Mouse (Mus musculus): ENCODE measurements around the gene Nfkb2. TPM values are rescaled to one million over a fixed set of nuclear protein-coding genes. Genes with fewer than 3 reads are reported as not detected.

Gene Nfkb2
- total and polyA plus RNA-seq, 2 experiments from 2014 or later: 6.6 to 26.9 TPM

GRCm38 (mm10) chr19:46317546-46317885 lies 13.4 kb downstream of the Nfkb2 start:
- peak overlapping the region; percentile 52 for H3K4me3 ChIP-seq (ENCODE audit: low read depth, low read length)
- H3K4me1 ChIP-seq (ENCODE audit: control insufficient read depth, insufficient read depth): no peaks in the 10 kb centered on the region
- no peak for DNase-seq (ENCODE audit: low spot score)
- H3K27ac ChIP-seq (ENCODE audit: low read depth): no peak overlapping the region
- TF ChIP-seq EP300 (IDR thresholded peaks at IDR 0.05; ENCODE audit: low read depth) (no peak), CTCF (IDR thresholded peaks at IDR 0.05; ENCODE audit: low read depth) (no peak)
- 0 out of 2 replicates have a peak, but pooled peaks cover 5% of the 10 kb centered on the region for H3K36me3 ChIP-seq (replicated peaks; ENCODE audit: control insufficient read depth, insufficient read depth, low read length)
- 0 out of 2 replicates have a peak, but pooled peaks have one; percentile 16 for ATAC-seq (ENCODE audit: insufficient read depth, low read depth)
- WGBS: 1% methylated on average over 43 of the region's 48 CpGs
- peaks cover 97% of the 10 kb centered on the region for H3K27me3 ChIP-seq (ENCODE audit: control insufficient read depth, insufficient read depth, low read length)
- peak overlapping the region; percentile 67 for H3K4me2 ChIP-seq (ENCODE audit: low read depth, low read length)
- H3K9ac ChIP-seq (replicated peaks; ENCODE audit: low read depth, low read length): no peak overlapping the region
- no peaks in the 10 kb centered on the region for H3K9me3 ChIP-seq (replicated peaks; ENCODE audit: control insufficient read depth, low read length)

- Histone ChIP-seq H3K9ac (replicated peaks; ENCODE audit: low read depth, low read length) (no peak overlapping the region), H3K4me2 (ENCODE audit: low read depth, low read length) (peak overlapping the region; percentile 67), H3K9me3 (replicated peaks; ENCODE audit: control insufficient read depth, low read length) (no peaks in the 10 kb centered on the region), H3K4me3 (ENCODE audit: low read depth, low read length) (peak overlapping the region; percentile 52), H3K27me3 (ENCODE audit: control insufficient read depth, insufficient read depth, low read length) (peaks cover 100% of the 10 kb centered on the region), H3K27ac (ENCODE audit: low read depth) (no peak overlapping the region), H3K4me1 (ENCODE audit: control insufficient read depth, insufficient read depth) (no peaks in the 10 kb centered on the region), H3K36me3 (replicated peaks; ENCODE audit: control insufficient read depth, insufficient read depth, low read length) (no peaks in the 10 kb centered on the region)
- WGBS: 2% methylated on average over 26 of the region's 42 CpGs
- DNase-seq (ENCODE audit: low spot score) (no peak), ATAC-seq (ENCODE audit: insufficient read depth, low read depth) (0 out of 2 replicates have a peak, but pooled peaks have one; percentile 22)
- TF ChIP-seq EP300 (IDR thresholded peaks at IDR 0.05; ENCODE audit: low read depth) (no peak), CTCF (IDR thresholded peaks at IDR 0.05; ENCODE audit: low read depth) (no peak)
Observed at GRCm38 (mm10) chr19:46318031-46318471, 13.9 kb downstream of the Nfkb2 start.

- no peaks in the 10 kb centered on the region for H3K9me3 ChIP-seq (replicated peaks; ENCODE audit: control insufficient read depth, low read length)
- no peak for TF ChIP-seq EP300 (IDR thresholded peaks at IDR 0.05; ENCODE audit: low read depth)
- TF ChIP-seq CTCF (IDR thresholded peaks at IDR 0.05; ENCODE audit: low read depth): no peak
- DNase-seq (ENCODE audit: low spot score): no peak
- no peak for ATAC-seq (ENCODE audit: insufficient read depth, low read depth)
- no peaks in the 10 kb centered on the region for H3K36me3 ChIP-seq (replicated peaks; ENCODE audit: control insufficient read depth, insufficient read depth, low read length)
- H3K27me3 ChIP-seq (ENCODE audit: control insufficient read depth, insufficient read depth, low read length): peaks cover 100% of the 10 kb centered on the region
- no peak overlapping the region for H3K27ac ChIP-seq (ENCODE audit: low read depth)
- peak overlapping the region; percentile 19; the same call in 1 of the 2 replicates for H3K4me2 ChIP-seq (ENCODE audit: low read depth, low read length)
- no peak overlapping the region for H3K4me3 ChIP-seq (ENCODE audit: low read depth, low read length)
- no peak overlapping the region for H3K9ac ChIP-seq (replicated peaks; ENCODE audit: low read depth, low read length)
- H3K4me1 ChIP-seq (ENCODE audit: control insufficient read depth, insufficient read depth): no peaks in the 10 kb centered on the region
- 12% methylated on average over 16 of the region's 16 CpGs for WGBS
Observed at GRCm38 (mm10) chr19:46318586-46319378, 14.7 kb downstream of the Nfkb2 start.

- H3K36me3 ChIP-seq (replicated peaks; ENCODE audit: control insufficient read depth, insufficient read depth, low read length): no peaks in the 10 kb centered on the region
- no peak for TF ChIP-seq EP300 (IDR thresholded peaks at IDR 0.05; ENCODE audit: low read depth)
- no peak for TF ChIP-seq CTCF (IDR thresholded peaks at IDR 0.05; ENCODE audit: low read depth)
- no peak for ATAC-seq (ENCODE audit: insufficient read depth, low read depth)
- no peak overlapping the region for H3K4me3 ChIP-seq (ENCODE audit: low read depth, low read length)
- peaks cover 100% of the 10 kb centered on the region for H3K27me3 ChIP-seq (ENCODE audit: control insufficient read depth, insufficient read depth, low read length)
- 63% methylated on average over 8 of the region's 8 CpGs for WGBS
- H3K9me3 ChIP-seq (replicated peaks; ENCODE audit: control insufficient read depth, low read length): no peaks in the 10 kb centered on the region
- no peak overlapping the region for H3K9ac ChIP-seq (replicated peaks; ENCODE audit: low read depth, low read length)
- no peak overlapping the region for H3K4me2 ChIP-seq (ENCODE audit: low read depth, low read length)
- no peak overlapping the region for H3K27ac ChIP-seq (ENCODE audit: low read depth)
- no peaks in the 10 kb centered on the region for H3K4me1 ChIP-seq (ENCODE audit: control insufficient read depth, insufficient read depth)
- DNase-seq (ENCODE audit: low spot score): no peak
Observed at GRCm38 (mm10) chr19:46320076-46320785, 16.1 kb downstream of the Nfkb2 start.

- no peak for TF ChIP-seq EP300 (IDR thresholded peaks at IDR 0.05; ENCODE audit: low read depth)
- TF ChIP-seq CTCF (IDR thresholded peaks at IDR 0.05; ENCODE audit: low read depth): no peak
- 30% methylated on average over 6 of the region's 6 CpGs for WGBS
- H3K27ac ChIP-seq (ENCODE audit: low read depth): no peak overlapping the region
- H3K36me3 ChIP-seq (replicated peaks; ENCODE audit: control insufficient read depth, insufficient read depth, low read length): no peaks in the 10 kb centered on the region
- no peak overlapping the region for H3K4me3 ChIP-seq (ENCODE audit: low read depth, low read length)
- DNase-seq (ENCODE audit: low spot score) (no peak), ATAC-seq (ENCODE audit: insufficient read depth, low read depth) (no peak)
- H3K9ac ChIP-seq (replicated peaks; ENCODE audit: low read depth, low read length): no peak overlapping the region
- H3K9me3 ChIP-seq (replicated peaks; ENCODE audit: control insufficient read depth, low read length): no peaks in the 10 kb centered on the region
- H3K27me3 ChIP-seq (ENCODE audit: control insufficient read depth, insufficient read depth, low read length): peaks cover 100% of the 10 kb centered on the region
- H3K4me1 ChIP-seq (ENCODE audit: control insufficient read depth, insufficient read depth): no peaks in the 10 kb centered on the region
- H3K4me2 ChIP-seq (ENCODE audit: low read depth, low read length): no peak overlapping the region
Observed at GRCm38 (mm10) chr19:46321101-46321943, 17.2 kb downstream of the Nfkb2 start.

Measured in heart, postnatal 0 days (tissue).